Mouse (Mus musculus) spleen, postnatal 36 days (tissue): ENCODE measurements around the gene Hpca.
A peak's percentile ranks its signal among the peaks of the same experiment; 100 is the strongest.

Source experiments
- DNase-seq, 2 experiments: peaks; one replicate each; pipeline ENCODE4 v3.0.0; 2022; ENCODE audit warnings: low spot score in 2 of 2, mixed read lengths in 1 of 2

The Hpca gene

DNA sequence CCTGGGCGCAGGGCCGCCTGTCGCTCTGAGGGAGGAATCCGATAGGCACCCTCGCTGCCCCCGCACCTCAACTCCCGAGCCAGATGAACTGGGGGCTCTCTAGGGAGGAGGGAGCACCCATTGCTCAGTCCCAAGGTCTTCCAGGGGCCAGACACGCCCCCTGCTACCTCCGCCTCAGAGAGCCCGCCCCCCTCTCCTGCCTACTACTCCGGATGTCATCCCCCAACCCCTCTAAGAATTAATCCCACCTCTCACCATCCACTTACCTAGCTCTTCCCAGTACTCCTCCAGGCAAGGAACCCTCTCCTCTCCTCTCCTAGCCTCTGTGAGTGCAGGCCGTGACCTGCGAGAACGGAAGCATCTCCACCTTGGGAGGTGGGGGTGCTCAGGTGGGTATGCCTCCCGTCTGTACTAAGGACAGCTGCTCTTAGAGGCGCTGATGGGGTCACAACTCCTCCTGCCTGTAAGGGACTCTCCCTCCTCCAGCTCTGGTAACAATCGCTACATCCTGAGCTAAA is at the start of gene Hpca:
Hpca (minus strand) TSS at position 468 of the 518 bp plus-strand sequence.
- DNase-seq, result no peak

DNA sequence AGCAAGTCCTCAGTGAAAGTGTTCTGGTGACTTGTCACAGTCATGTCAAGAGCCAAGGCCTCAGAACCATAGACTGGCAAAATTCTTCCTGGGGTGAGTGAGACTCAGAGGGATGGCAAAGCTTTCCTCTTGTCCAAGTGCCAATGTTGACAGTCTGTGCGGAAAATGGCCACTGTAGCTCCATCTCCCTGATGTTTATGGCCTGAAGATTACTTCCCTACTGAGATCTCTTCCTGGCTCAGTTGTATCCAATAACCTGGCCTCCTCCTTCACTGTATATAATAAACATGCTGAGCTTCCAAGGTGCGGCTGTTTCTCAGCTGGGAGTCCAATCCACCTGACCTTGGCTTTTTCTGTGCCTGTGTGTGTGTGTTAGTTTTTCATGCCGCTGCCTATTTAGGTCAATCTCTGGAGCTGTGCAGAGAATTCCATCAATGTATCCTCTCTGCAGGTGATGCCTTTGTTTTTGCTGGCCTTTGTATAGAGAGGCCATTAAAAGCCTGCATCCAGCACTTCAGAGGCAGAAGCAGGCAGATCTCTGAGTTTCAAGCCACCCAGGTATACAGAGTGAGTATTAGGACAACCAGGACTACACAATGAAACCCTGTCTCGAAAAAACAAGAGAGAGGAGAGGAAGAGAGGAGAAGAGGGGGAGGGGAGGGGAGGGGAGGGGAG is 39.9 kb upstream of the Hpca start:
- no peak for DNase-seq

DNA sequence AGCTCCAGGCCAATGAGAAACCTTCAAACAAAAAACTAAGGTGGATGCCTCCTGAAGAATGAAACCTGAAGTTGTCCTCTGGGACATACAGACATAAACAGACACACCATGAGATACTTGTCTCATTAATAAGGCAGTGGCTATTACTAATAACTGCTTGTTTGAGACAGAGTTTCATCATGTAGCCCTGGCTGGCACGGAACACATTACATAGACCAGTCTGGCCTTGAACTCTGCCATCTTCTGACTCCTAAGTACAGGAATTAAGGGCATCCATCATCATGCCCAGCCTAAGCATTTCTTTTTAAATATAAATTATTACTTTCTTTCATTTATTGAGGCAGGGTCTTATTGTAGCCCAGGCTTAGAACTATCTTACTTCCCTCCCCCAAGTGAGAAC is 39.2 kb upstream of the Hpca start:
- no peak for DNase-seq

DNA sequence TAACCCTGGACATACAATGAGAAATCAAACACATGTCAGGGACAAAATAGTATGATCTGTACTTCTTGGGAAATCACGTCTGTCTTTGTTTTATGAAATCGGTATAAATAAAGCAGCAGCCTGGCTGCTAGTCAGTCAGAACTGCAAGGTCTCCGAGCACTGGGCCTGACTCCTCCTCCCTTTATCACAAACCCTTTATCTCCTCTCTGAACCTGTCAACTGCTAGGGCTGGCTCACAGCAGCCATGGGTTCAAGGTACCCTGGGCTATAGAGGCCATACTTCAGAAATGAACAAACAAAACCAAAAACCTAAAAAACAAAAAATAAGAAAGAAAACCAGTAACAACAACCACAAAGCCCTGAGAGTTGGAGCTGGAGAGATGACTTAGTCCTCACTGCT is 36.7 kb upstream of the Hpca start:
- no peak for DNase-seq

DNA sequence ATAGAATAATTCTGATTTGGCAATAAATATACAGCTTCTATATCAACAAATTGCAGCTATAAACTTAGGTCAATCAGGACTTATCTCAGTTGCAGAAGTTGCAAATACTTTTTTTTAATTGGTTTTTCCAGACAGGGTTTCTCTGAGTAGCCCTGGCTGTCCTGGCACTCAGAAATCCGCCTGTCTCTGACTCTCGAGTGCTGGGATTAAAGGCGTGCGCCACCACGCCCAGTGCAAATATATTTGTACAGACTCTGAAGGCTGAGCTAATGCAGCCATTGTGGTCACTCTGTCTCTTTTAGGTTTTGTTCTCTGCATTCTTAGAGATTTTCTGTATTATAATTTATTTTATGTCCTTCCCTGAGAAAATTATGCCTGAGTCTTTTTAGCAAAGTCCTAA is 35.7 kb upstream of the Hpca start:
- no peak for DNase-seq

DNA sequence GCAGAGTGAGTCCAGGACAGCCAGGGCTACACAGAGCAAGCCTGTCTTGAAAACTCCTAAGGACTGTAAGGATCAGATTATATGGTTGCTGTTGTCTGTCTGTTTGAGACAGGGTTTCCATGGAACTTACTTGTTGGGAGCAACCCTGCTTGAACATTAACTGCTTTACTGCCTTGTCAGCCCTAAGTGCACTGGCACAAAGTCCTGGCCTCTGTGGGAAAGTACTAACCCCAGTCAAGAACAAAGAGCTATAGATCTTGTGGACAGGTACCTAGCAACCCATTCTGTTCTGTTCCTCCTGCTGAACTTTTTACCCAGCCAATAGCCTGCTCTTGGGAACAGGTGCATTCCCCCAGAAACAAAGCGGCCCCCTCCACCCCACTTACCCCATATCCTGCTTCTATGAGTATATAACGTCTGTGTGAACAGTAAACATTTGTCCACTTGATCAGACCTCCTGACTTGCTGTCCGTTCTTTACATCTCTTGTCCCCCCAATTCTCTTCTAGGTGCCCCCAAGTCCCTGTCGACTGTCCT is 29.5 kb upstream of the Hpca start:
- no peak for DNase-seq

DNA sequence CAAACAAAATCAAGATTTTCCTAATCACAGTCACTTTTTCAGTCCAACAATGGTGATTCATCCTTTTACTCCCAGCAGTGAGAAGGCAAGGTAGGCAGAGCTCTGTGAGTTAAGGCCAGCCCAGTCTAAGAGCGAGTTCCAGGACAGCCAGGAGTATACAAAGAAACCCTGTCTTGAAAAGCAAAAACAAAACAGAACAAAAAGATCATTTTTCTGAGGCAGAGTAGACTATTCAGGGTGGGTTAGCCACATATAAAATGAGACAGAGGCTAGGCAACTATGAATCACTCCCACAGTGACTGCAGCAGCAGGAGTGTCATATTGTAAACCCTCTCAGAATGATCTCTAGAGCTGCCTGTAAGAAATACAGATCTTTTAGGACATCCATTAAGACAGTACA is 27.5 kb upstream of the Hpca start:
- no peak for DNase-seq

DNA sequence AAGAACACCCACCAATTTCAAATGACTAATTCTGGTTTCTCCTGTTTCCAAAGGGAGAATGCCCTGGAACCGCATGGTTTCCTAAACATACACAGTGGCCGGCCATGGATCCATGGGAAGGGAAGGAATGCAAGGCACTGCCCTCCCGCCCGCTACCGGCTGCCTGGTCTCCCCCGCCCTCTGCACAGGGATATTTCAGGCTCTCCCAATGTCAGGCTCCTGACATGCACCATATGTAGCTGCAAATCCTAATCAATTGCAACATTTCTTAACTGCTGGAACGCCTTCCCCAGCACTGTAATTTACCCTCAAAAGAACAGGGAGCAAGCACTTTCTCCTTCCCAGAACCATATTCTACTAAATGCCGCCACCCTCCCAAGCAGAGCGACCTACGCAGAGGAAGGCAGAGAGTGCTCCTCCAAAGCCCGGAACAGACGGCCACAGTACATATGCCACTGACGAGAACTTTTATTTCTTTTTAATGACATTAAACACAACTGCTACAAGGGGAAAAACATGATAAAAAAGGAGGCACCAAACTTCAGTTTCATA is 25.8 kb upstream of the Hpca start:
- DNase-seq, result no peak

DNA sequence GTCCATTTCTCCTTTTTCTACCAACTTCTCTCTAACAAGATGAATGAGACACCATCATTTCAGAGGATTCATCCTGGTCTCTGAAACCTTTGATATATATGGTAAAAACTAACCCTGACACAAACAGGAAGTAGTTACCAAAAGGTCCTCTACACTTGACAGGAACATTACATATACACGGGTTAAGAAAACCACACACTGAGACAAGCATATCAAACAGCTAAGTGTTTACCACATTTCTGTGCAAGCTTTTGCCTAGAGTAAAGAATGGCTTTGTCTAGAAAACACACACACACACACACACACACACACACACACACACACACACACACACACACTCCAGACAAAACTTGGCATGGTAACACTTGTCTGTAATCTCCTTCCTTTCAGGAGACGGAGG is 24.6 kb upstream of the Hpca start:
- DNase-seq, result no peak

DNA sequence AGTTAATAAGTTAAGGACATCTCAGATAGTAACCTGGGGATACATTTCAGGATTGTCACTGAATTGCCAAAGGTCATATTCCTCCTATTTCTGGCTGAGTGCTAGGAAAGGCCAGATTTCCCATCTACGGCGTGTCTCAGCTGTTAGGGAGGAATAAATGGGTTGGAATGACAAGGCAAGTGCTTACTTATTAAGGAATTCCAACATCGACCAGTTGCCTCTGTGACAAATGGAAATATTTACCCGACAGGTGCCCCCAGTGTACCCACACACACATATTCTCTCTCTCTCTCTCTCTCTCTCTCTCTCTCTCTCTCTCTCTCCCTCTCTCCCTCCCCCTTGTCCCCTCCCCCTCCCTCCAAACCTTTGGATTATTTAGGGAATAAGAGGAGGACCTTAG is 24.1 kb upstream of the Hpca start:
- no peak for DNase-seq

DNA sequence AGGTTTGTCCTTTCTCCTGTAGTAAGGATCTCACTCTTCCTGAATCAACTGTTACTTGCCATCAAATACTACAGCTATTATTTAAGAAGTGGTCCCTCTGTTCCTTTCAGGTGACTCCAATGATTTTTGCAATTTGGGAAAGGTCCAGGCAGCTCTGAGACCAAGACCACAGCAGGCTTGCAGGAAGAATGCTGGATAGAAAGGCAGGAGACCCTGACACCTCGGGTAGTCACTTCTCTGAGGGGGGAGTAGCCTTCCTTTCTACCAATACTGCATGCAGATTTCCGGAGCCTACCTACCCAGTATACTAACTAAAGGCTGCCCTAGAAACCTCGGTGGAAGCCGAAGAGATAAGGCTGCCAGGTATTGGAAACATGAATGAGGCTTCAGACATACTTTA is 23.6 kb upstream of the Hpca start:
- DNase-seq, result no peak

DNA sequence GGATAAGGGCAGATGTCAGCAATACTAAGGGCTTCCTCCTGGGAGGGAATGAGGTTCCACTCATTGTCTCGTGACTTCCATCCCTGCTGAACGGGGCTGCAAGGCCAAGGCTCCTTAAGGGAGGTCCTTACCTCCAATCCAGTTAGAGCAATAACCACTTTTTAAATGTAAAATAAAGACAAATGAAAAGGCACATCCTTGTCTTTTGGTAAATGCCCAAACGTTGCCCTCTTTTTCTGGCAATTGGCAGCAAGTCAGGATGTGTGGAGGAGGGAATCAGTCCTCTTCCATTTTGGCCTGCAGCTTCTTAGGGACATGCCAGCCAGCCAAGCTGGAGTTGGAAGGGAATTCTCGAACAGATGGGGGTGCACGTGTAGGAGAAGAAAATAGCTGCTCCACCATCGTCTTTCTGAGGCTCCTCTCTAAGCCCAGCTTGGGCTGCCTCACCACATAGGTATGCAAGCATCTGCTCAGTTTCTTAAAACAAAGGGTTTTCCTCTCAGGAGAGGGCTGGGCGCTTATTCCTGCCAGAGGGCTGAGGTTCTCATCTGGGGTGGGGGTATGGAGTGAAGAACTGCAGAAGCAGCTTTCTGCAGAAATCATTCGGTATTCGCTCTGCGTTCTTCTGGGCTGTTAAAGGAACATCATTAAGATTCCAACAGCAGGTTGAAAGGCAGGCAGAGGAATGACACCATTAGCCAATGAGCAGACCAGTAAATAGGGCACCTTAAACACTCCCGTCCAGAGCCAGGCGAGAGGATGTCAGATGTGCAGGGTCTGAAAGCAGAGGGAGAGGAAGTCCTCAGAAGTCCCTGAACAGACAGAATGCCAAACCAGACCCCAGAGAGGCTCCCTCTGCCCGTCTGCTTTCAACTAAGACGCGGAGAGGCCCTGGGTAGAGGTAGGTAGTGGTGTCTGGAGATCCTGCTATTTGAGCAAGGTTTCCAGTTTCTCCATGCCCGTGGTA is 22.8 kb upstream of the Hpca start:
- DNase-seq, result no peak

DNA sequence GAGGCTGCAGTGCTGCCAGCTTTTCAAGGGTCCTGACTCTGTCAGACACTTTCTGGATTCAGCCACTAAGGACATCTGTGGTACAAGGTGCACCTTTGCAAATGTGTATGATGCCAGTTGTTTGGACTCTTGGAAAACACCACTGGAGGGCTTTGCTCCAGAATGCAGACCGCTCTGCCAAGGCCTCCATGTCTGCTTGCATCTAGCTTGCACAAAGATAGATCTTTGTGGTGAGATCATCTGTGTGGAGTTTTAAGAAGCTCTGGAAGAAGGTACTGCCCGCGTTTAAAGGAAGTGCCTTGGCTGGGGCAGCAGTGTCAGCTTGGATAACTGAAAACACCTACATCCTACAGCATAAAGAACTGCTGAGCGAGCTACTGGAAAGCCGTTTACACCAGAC is 21.7 kb upstream of the Hpca start:
- no peak for DNase-seq

DNA sequence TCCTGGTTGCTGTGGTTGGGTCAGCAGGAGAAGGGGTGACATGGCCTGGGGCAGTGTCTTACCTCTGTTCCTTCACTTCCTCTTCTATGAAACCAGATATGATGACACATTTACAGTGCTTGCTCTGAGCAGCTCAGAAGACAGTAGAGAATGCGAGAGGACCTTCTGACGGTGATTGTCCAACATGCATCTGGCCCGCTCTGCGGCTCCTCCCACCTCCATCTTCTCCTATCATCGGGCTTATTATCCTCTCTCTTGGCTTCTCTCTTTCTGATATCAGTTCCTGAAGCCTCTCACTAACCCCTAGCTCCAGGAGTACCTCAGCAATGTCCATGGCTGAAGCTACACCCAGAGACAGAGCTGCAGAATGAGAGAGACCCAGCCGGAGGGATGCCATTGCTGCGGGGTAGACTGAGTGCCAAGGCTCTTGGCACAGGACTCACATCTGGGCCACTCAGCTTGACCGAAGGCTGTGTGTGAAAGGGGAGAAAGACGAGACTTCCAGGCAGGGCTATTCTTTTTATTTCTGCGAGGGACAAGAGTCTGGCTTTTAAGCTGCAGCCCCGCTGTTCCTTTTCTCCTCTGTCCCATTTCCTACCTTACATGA is 20.7 kb upstream of the Hpca start:
- no peak for DNase-seq

DNA sequence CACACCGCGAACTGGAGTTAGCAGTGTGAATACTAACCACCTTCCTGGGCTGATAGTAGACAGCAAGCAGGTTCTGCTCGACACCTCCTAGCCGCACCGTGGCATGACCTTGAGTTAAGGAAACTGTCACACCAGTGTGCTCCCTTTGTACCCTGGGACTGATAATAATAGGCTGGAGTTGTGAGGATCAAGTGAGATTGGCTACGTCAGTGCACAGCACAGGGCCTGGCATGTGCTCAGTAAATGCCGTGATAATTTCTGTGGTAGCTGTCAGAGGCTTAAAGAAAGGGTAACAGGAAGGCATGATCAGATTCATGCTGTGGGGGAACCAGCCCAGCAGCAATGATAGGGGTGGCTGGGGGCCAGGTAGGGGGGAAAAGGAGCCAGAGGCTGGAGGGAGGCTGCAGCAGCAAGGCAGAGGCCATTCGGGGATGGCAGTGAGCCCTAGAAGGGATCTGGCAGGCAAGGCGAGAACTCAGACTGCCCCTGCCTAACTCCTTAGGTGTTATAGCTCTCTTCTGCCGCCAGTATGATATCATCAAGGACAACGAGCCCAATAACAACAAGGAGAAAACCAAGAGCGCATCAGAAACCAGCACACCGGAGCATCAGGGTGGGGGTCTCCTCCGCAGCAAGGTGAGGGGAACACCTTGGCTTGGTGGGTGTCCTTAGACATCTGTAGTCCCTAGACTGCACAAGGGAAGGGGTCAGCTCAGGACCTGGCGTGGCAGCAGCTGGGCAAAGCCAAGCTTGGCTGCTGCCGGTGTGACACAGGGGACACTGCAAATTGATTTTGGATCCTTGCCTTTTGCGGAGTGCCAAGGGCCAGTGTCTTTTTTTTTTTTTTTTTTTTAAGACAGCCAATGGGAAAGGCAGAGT is 20.0 kb upstream of the Hpca start:
- no peak for DNase-seq

DNA sequence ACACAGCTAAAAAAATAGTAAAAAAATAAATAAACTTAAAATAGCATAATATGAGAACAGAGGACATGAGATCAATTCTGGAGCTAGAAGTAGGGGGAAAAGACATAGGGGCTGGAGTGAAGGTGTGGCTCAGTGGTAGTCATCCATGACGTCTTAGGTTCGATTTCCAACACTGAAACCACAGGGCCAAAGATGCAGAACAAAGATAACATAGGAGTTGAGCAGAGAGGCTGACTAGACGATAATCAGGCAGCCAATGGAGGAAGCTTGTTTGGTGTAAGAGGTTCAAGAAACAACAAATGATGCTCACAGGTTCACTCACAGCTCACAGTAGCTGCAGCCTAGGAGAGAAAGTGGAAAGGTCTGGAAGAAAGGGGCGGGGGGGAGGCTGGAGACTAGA is 19.0 kb upstream of the Hpca start:
- no peak for DNase-seq

DNA sequence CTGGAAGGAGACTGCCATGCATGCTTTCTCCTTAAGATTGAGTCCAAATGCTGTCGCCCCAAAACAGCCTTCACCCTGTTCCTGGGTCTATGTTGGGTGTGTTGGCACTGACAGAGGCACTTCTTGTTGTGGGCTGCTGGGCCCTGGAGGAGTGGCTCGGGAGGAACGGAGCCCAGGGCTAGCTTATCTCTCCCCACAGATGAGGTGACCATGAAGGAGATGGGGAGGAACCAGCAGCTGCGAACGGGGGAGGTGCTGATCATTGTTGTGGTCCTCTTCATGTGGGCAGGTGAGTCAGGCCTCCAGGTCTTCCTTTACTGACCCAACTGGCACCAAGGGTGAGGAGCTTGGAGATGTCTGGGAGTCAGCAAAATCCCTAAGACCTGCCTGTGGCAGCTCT is 17.8 kb upstream of the Hpca start:
- peak; percentile 26 to 33 for DNase-seq

DNA sequence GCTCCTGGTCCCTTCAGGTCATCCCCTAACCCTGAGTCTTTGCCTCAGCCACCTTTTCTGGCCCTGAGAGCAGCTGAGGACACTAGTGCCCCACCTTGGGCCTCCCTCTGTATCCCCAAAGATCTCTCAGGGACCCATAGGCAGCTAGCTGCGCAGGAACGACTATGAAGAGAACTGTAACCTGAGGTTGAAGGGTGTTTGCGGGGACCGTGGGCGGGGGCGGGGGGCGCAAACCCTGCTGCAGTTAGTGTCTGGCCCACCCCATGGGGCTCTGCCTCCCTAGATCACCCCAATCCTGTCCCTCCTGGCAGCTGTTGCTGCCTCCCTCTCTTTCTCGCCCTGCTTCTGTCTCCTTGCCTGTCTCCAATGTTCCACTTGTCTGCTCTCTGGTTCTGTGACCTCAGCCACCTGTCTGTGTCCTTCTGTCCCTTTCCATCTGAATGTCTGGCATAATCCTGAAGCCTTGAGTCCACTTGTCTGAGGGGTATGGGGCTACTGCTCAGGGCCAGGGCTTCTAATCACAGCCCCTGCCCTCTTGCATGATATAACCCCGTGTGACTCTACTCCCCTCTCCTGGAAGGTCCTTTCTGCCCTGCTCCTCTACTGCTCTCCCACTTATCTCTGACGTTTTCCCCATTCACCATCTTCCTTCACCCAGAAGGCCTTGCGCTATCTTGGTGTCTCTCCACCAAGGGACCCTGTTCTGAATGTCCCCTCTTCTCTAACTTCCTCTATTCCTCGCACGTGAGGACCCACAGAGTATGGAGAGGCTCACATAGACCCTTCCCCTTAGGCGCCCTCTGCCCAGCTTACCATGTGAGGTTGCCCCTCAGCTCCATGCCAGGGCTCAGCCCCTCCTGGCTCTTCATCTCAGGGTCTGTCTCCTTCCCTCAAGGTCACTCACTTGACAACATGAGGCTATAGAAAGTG is 15.8 kb upstream of the Hpca start:
- no peak for DNase-seq

DNA sequence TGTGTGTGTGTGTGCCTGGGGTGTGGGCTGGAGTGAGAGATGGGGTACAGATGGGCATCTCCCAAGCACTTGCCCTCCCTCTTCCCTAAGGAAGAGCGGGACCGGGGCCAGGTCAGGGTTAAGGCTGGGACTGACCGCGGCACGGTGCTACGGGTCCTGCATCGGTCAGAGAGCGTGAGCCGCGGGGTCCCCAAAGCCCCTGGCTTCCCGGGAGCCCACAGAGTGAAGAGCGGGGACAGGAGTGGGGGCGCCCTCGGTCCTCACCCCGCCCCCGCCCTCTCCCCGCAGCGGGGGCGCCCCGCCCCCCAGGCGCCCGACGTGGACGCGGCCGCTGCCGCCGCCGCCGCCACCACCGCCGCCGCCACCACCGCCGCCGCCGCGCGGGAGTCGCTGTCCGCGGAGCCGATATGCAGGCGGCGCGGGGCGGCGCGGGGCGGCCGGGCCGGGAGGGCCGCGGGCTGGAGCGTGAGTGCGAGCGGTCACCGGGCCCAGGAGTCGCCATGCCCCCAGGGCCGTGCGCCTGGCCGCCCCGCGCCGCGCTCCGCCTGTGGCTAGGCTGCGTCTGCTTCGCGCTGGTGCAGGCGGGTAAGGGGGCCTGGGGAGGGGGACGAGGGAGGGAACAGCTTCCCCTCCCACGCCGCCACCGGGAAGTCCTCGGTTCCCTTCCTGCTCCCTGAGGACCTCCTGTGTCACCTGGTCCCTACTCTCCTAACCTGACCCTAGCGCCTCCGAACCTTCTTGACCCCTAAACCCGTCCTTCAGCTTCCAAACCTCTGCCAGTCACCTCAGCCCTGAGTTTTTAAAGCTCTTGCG is 14.9 kb upstream of the Hpca start, which contains the start of gene Fndc5:
Fndc5 (plus strand) TSS at position 421 of the 813 bp plus-strand sequence.
- no peak for DNase-seq
